Mouse (Mus musculus) adrenal gland, adult 18-20 months (tissue): Measurements from ENCODE around the gene Ptprc. TPM values are rescaled to one million over a fixed set of nuclear protein-coding genes. Genes with fewer than 3 reads are reported as not detected.

Experiments used
- DNase-seq, 2 experiments: peaks; one replicate each; pipeline ENCODE4 v3.0.0; 2021 to 2022; ENCODE audit warnings: low spot score in 2 of 2
- total RNA-seq, 2 experiments: library from RNA; stranded (reverse); gene quantifications; 1 replicate in 1 of 2; 2 replicates in 1 of 2; pipeline ENCODE4 v1.2.3; 2021

The Ptprc gene
- total RNA-seq, 2 experiments from 2014 or later, result 7.2 to 11.9 TPM

DNA sequence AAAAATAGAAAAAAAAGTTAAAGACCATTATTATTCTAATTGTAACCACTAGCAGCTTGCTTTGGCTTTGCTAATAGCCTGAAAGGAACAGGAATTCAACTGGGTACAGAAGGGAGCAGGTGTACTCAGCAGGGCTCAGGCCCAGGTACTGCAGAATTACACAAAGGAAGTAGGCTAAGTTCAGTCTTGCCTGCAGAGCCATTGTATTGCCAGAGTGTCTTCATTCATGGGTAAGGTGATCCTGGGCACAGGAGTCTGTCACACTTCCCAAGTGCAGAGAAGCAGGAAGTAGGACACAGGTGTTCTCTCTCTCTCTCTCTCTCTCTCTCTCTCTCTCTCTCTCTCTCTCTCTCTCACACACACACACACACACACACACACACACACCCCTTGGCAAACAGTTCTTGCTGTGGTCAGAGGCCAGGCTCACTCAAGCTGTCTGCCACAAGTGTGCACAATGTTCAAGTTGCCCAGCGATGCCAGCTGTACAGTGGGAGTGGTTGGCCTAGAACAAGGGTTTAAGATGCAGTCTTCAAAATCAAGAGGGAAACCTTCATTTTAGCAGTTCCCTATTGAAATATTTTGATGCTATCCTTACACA, 21.2 kb downstream of the Ptprc start:
- no peak for DNase-seq

DNA sequence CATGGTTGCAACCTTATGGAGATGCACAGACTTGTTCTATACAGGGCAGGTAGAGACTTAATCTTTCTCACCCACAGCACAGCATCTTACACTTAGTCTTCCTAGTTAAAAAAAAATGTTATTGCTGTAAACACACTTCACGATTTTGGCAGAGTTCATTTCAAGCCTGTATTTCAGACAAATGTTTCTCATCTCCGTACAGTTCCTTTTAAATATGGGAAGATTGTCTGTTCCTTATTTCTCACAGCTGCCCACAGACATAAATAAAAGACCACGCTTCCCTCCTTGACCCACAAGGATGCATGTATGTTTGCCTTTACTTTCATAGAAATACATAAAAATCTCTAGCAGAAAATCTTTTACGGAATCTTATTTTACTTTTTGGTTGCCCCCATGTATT, 22.4 kb downstream of the Ptprc start:
- DNase-seq, result no peak

DNA sequence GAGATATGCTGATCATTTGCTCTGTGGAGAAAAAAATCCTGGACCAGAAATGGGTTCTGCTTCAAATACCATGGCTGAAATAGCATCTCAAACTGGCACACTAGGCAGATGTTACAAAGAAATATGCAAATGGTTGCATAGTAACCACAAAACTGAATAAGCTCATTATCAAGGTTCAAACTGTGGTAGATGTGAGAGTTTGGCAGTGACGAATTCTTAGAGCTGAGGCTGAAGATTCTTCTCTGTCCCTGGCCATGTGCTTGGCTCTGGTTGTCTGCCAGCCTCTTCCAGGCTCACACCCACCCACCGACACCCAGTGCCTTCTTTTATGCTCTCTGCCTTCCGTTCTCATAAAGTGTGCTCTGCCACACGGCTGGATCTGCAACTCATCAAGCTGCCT, 26.7 kb downstream of the Ptprc start:
- no peak for DNase-seq

DNA sequence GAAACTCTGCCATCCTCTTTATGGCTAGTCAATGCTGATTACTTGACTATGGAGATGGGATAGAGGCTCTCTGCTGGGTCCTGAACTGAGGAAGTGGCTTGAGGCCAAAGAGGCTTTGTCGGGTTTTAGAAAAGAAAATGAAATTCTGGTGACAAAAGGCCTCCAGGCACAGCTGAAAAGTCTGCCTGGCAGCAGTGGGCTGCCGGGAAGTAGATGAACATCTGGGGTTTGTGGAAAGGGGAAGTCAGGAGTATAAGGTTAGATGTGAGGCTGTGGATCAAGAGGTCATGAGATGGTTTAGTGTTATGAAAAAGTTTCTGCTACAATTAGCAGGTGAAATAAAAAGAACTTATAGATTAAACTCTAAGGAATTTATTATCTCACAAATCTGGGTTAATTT, 29.9 kb downstream of the Ptprc start:
- DNase-seq, result no peak

DNA sequence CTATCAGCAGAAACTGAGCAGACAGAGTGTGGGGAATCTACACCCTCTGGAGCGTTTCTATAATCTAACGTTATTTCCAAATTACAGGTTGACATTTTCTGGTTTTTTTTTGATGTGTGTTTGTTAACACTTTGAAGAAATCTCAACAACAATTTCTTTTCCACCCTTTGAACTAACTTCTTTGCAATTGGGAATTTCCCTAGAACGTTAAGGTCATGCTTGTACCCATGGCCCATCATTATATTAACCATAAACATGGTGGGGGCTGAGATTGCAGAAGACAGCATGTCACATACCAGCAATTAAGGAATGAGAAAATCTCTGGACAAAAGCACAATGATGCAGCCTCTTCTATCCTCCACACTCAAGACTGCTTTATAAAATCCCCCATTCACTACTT, 30.4 kb downstream of the Ptprc start:
- no peak for DNase-seq

DNA sequence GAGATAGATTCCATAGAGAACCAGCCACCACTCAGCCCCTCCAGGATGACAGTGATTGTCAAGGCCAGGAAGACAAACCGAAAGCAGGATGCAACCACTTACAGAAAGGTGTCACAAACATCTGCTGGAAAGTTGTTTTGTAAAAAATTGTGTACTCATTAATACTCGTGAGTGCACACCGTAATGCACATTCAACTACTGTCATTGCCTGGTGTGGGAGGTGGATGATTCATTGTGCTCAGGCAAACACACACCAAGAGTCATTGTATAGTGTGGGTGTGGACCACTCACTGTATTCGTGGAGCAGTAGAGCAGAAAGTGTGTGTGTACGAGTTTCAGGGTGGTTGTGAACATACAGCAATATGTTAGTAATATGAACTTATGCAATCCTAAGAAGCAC, 31.1 kb downstream of the Ptprc start:
- DNase-seq, result no peak

DNA sequence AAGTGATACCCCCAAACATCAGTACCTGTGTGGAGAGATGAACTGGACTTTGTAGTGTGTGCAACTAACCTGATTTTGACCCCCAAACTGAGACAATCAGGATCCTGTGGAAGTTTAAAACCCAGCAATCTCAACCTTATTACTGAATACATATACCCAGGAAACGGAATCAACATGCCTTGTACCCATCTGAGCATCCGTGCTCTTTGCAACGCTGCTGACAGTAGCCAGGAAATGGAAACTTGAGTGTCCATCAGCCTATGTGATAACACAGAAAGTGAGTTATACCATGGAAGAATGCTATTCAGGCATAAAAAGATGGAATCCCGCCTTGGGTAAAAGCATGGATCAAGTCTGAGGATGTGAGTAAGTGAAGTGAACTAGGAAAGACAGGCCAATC, 34.7 kb downstream of the Ptprc start:
- DNase-seq, result no peak

DNA sequence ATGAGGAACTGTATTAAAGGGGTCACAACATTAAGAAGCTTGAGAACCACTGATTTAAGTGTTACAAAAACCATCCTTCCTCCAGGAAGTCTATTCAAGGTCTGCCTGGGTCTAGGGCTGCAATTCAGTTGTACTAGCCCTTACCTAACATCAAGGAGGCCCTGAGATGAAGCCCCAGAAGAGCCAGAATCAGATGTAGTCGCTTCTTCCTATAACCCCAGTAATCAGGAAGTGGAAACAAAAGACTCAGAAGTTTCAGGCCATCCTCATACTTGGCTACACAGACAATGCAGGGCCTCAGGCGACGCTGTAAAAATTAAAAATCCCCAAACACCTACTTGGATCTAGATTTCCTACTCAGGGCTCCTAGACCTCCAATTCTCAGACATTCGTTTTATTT, 37.8 kb downstream of the Ptprc start:
- no peak for DNase-seq

DNA sequence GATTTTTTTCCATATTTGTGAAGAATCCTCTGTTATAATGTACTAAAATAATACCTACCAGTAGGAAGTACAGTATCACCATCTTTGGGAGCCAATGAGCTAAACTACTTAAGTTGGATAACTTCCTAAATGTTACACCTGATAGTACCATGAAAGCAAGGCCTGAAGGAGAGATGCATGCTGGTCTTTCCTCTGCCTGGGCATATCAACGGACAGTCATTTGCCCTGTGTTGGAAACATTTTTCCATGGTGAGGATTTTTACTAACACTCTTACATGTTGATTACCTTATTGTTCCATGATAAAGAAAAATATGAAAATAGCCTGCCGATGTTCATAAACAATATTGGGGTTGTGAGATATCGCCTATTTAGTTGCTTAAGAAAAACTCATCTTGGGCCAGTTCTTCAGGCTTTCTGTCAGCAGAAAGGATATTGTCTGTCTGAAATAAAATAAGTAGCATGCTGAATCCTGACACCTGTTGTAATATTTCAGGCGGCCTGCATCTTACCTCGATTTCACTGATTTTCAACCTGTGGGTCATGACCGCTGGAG, 38.4 kb downstream of the Ptprc start:
- DNase-seq, result no peak

DNA sequence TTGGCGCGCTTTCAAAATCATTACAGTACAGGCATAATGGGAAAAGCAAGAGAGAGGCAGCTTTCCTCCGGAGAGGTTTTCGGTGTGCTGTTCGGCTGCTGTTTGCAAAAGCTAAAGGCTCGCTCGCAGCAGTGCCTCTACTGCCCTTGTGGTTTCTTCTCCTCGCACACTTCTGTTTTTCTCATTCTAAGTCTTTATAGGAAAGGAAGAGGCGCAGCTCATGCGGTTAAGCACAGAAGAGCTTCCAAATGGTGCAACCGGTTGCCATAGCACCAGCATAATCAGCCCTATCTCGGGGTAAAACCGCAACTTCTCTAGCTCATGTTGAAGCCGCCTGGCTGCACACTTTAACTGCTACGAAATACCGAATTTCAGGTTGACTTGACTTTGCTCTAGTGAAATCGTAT, 39.1 kb downstream of the Ptprc start:
- no peak for DNase-seq

DNA sequence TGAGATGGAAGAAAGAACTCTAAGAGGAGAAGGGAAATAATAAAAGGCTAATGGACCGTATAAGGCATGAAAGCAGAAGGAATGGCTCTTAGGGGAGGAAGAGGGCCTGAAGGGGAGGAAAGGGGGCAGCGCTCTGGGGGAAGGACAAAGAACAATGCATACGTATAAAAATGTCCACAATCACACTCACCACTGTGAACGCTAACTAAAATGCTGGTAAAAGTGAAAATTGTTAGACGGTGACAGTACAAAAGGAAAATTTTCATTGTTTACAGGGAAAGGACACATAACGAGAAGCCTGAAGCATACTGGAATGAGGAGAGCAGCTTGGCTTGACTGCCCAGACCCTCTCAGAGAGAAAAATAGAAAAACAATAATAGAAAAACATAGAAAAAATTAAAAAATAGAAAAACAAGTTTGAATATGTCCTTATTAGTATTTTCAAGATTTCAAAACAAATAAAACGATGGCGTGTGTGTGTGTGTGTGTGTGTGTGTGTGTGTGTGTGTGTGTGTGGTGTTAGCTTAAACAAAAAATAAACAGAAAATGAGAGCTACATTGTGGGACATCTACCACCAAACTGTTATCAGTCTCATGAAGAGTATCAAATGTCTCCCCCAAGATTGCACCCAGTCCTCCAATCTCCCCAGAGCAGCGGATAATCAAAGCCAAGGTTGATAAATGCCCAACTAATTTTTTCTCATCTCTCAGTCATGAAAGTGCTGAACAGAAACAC, 39.7 kb downstream of the Ptprc start:
- DNase-seq, result no peak

DNA sequence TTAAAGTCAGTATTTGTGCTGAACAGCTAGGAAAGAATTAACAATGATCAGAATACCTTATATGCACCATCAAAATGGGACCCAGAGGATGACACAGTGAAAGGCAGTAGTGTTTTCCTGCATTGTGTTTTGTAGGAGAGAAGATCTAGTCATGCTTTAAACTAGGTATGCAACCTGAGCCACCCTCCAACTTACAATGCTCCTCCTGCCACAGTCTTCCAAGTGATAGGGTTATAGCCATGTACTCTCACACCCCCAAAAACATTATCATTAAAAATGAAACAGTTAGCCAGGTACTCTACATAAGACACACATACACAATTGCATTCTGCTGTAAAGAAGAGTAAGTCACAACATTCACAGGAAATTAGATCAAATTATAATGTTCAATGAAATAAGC, 40.4 kb downstream of the Ptprc start:
- no peak for DNase-seq

DNA sequence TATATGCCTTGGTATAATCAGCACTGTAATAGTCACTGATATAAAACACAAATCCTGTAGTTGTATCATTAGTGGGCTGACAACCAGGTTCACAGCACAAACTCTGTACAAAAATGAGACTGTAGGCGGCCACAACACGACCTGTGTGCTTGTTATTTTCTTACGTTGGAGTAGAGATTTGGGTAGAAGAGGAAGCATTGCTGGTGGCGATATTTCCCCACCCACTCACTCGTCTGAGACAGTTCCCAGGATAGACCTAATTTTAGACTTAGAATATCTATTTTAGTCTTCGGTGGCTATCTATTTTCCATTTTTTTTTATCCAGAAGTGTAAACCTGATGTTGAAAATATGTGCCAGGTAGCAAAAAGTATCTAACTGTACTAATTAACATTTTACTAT, 41.2 kb downstream of the Ptprc start:
- DNase-seq, result no peak

DNA sequence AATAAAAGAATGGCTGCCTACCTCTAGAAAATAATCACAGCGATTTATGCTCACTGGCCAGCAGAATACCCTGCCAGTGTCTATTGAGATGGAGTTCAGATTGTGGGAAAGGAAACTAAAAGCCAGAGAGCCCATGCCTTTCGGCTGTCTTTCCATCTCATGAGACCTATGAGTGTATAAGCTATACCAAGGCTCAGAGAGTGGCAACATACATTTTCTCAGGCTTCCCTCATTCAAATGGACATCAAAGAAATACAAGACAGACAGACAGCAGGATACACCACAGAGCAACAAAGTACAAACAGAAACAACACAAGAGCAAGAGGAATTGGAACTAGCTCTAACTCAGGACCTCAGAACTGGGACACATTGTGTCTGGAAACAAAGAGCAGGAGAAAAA, 43.8 kb downstream of the Ptprc start:
- DNase-seq, result no peak

DNA sequence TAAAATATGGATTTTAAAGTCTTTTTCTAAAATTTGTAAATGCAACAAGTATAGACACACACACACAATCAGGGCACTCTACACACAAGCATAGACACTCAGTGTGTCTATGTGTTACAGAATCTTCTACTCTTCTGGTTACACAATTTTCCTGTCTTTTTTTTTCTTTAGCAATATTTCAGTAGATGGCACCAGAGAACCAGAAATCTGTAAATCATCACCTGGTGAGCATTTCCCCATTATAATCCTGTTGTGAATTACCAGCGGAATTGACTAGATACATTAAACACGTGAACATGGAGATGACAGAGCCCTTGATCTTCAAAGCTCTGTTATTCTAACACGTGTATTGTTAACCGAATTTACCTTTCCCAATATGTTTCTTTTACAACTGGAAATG, 45.4 kb downstream of the Ptprc start:
- no peak for DNase-seq

DNA sequence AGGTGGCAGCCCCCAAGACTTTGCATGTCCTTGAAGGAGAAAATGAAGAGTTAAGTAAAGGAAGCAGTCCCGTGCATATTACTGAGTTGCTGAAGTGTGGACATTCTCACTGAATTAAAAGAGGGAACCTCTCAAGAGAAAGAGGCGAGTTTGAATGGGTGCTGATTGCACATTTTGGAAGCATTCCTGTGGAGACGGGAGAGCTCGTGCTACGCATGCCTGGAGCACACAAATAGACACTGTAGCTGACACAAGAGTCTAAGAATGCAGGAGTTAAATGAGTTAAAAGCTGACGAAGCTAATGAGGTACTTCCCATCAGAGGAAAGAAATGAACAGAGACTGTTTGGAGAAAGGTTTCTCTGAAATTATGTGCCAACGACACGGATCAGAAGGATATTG, 48.7 kb downstream of the Ptprc start:
- no peak for DNase-seq

DNA sequence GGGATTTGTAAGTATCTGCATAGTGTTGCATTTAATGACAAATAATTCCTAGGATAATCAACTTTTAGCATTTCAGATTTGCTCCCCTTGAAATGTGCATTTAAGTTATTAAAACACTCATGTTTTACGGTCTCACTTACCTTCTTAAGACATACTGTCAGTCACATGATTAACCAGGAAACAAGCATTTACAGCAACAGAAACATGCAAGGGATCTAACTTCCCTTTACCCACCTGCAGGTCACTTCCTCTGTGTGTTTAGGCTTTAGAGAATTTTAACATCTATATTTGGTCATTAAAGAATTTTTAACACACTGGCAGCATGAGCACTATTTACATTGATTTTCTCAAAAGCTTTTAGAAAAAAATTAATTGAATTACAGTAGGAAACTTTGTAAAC, 50.2 kb downstream of the Ptprc start:
- no peak for DNase-seq

DNA sequence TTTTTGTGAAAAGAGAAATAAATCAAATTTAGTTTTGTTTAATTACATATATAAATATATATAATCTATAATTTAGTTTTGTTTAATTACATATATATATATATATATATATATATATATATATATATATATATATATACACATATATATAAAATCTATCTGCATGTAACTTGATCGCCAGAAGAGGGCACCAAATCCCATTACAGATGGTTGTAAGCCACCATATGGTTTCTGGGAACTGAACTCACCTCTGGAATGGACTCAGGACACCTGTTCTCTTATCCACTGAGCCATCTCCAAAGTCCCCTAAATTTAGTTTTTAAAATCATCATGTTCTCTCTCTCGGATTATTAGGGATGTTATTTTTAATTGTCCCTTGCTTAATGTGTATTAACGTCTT, 51.6 kb downstream of the Ptprc start:
- no peak for DNase-seq

DNA sequence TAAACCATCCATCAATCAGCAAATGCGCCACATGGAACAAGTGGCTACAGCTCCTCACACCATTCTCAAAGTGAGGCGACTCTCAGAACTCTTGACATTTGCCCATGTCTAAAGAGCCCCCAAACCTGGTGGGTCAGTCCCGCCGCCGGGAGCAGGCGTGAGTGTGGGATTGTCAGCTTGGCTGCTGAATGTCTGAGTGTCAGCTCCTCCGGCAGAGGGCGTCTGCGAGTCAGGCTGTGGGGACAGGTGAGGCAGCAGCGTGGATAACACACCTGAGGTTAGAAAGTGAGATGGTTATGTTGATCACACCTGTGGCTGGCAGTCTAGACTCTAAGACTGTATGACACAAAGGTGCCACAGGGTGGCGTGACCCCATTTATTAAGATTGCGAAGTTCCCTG, 55.6 kb downstream of the Ptprc start:
- peak in 1 of 2 experiments; percentile 20 for DNase-seq

DNA sequence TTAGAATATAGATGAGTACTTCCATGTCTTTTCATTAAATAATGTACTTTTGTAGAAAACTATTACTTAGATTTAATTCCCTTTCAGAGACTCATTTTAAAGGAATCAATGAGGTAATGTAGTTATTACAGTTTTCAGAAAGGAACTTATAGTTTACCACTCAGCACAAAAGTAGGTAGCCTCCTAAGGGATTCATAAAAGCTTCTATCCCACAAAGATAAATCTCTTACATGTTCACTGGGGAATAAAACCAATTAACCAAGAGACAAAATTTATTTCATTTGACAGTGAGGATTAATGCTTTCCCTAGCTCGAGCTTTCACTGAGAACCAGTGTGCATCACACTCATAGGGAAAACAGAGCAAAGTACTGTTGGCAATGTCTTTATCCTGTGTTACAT, 82.3 kb downstream of the Ptprc start:
- no peak for DNase-seq

DNA sequence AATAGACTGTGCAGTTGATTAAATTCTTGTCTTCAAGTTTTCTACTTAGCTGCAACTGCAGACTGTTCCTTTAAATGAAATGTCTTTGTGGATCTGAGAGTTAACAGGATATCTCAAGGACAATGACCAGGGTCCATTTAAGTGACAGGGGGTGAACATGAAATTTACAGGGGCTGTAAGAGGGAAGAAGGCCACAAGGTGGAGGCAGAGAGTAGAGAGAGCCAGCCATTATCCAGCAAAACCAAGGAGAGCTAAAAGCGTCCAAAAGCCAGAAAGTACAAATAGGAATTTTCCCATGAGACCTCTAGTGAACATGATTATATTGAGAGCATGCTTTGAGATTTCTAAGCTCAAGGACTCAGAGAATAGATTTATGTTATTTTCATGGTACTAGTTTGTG, 89.7 kb downstream of the Ptprc start:
- no peak for DNase-seq

DNA sequence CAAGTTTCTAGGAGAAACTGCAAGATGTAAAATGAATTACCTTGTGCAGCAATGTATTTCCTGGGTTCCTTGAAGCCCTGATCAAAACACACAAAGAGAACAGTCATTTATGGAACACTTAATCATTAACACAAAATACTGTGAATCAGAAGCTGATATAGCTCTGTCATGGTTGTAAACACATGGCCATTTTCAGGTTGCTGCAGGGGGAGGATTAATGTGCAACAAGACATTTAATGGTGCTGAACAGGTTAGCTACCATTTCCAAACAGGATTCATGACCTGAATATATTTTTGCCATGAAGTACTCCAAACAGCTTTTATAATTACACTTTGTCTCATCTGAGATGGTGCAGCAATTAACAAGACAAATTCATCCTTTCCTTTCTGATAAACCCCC, 91.8 kb downstream of the Ptprc start:
- no peak for DNase-seq

DNA sequence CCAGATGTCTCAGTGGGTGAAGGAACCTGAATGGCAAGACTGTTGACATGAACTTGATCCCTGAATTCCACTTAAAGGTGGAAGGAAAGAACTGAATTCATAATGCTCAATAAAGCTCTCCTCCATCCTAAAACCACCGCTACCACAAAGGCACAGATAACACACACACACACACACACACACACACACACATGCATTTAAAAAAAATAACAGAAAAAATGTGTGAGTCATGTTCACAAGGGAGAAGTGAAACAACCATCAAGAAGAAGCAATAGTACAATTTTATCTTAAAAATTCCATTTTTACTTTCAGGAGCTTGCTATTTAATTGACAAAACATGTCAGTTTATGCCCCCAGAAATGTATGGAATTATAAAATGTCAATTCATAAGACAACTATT, 95.2 kb downstream of the Ptprc start:
- DNase-seq, result no peak
